Mouse (Mus musculus) liver, postnatal 0 days (tissue): ENCODE data around the gene Tnip1. TPM values are rescaled to one million over a fixed set of nuclear protein-coding genes. Genes with fewer than 3 reads are reported as not detected.

ENCODE experiments used
- ATAC-seq: fragments of 200-750 bp; cut with Nextera tagmentation; 2 replicates; pipeline ENCODE4 v1.8.0; 2017; ENCODE audit warnings: mild to moderate bottlenecking, moderate library complexity
- DNase-seq: peaks from one replicate; pipeline ENCODE4 v3.0.0-alpha.2; 2016
- H3K27ac ChIP-seq: fragments of 300-500 bp; sonication (generic); 2 replicates; pipeline ENCODE4 v1.5.1; 2014; ENCODE audit warnings: antibody characterized with exemption, moderate library complexity, mild to moderate bottlenecking, low read depth
- H3K27me3 ChIP-seq: fragments of 300-500 bp; sonication (generic); 2 replicates; pipeline ENCODE4 v1.6.1; 2014; ENCODE audit warnings: low read length, control low read depth, mixed read lengths; ENCODE audit not compliant: insufficient read depth
- H3K36me3 ChIP-seq: fragments of 300-500 bp; sonication (generic); replicated peaks from 2 replicates; pipeline ENCODE4 v1.6.1; 2014; ENCODE audit warnings: mild to moderate bottlenecking, control low read depth, low read length, moderate library complexity, mixed read lengths; ENCODE audit not compliant: insufficient read depth
- H3K4me1 ChIP-seq: fragments of 300-500 bp; sonication (generic); 2 replicates; pipeline ENCODE4 v1.6.1; 2014; ENCODE audit warnings: antibody characterized with exemption, mild to moderate bottlenecking, control low read depth; ENCODE audit not compliant: insufficient read depth
- H3K4me2 ChIP-seq: fragments of 300-500 bp; sonication (generic); 2 replicates; pipeline ENCODE4 v1.6.1; 2014; ENCODE audit warnings: low read depth, mild to moderate bottlenecking, low read length, moderate library complexity, mixed read lengths
- H3K4me3 ChIP-seq: fragments of 300-500 bp; sonication (generic); 2 replicates; pipeline ENCODE4 v1.5.1; 2014; ENCODE audit warnings: low read depth, low read length
- H3K9ac ChIP-seq: fragments of 300-500 bp; sonication (generic); replicated peaks from 2 replicates; pipeline ENCODE4 v1.6.1; 2014; ENCODE audit warnings: mild to moderate bottlenecking, moderate library complexity
- H3K9me3 ChIP-seq: fragments of 300-500 bp; sonication (generic); 2 replicates; pipeline ENCODE4 v1.6.1; 2016; ENCODE audit warnings: mild to moderate bottlenecking, control low read depth, low read length, mixed read lengths
- CTCF ChIP-seq: sonication (generic); IDR thresholded peaks from 2 replicates; pipeline ENCODE4 v1.5.1; 2016; ENCODE audit warnings: antibody characterized with exemption, low read depth
- EP300 ChIP-seq: IDR thresholded peaks from 2 replicates; pipeline ENCODE4 v1.6.1; 2016; ENCODE audit warnings: antibody characterized with exemption, low read depth, mild to moderate bottlenecking
- WGBS: fragments of 180-500 bp; shearing (Covaris S2); extraction: QIAGEN DNeasy Blood & Tissue Kit; methylation state at CpG from one replicate; pipeline ENCODE4 v1.1.7; 2014; ENCODE audit not compliant: insufficient replicate concordance; 5-methylcytosine and 5-hydroxymethylcytosine counted together
- polyA plus RNA-seq: library from polyadenylated mRNA; unstranded; fragments of >200 nt; fragmentation: Nextera tagmentation; extraction: Ambion mirVana; gene quantifications from 2 replicates; pipeline ENCODE4 v1.2.1, GENCODE M21; 2015

Tnip1 gene
- polyA plus RNA-seq, result 5.2 and 5.3 TPM in 2 replicates

- H3K4me3 ChIP-seq, result no peak within 1 kb of the TSS
- DNase-seq (no peak), ATAC-seq (no peak)
- H3K9ac ChIP-seq, result no peak within 1 kb of the TSS; the same call in 1 of the 2 replicates
- TF ChIP-seq CTCF (no peak), EP300 (no peak)
- no peaks in the 10 kb centered on the region for H3K9me3 ChIP-seq
- H3K4me2 ChIP-seq, result peak within 1 kb of the TSS; percentile 44
- no peak within 1 kb of the TSS for H3K27ac ChIP-seq
- H3K27me3 ChIP-seq, result no peaks in the 10 kb centered on the region
- WGBS, result 40% methylated on average over 6 of the region's 6 CpGs
- H3K36me3 ChIP-seq, result no peaks in the 10 kb centered on the region
- H3K4me1 ChIP-seq, result peaks cover 22% of the 10 kb centered on the region
Measured at GRCm38 (mm10) chr11:54962810-54963209, at the start of gene Tnip1. Gene Tnip1 (minus strand): TSS chr11:54962917.

GRCm38 (mm10) chr11:55011440-55011839 lies 48.7 kb upstream of the Tnip1 start:
- no peak for ATAC-seq
- H3K9me3 ChIP-seq, result no peaks in the 10 kb centered on the region
- no peaks in the 10 kb centered on the region for H3K27me3 ChIP-seq
- DNase-seq, result no peak
- H3K9ac ChIP-seq, result no peak overlapping the region
- H3K27ac ChIP-seq, result no peak overlapping the region
- WGBS, result 86% methylated on average over 3 of the region's 3 CpGs
- no peak for TF ChIP-seq EP300
- no peak for TF ChIP-seq CTCF
- no peak overlapping the region for H3K4me2 ChIP-seq
- peaks cover 14% of the 10 kb centered on the region for H3K4me1 ChIP-seq
- no peak overlapping the region for H3K4me3 ChIP-seq
- peaks cover 48% of the 10 kb centered on the region for H3K36me3 ChIP-seq

DNA sequence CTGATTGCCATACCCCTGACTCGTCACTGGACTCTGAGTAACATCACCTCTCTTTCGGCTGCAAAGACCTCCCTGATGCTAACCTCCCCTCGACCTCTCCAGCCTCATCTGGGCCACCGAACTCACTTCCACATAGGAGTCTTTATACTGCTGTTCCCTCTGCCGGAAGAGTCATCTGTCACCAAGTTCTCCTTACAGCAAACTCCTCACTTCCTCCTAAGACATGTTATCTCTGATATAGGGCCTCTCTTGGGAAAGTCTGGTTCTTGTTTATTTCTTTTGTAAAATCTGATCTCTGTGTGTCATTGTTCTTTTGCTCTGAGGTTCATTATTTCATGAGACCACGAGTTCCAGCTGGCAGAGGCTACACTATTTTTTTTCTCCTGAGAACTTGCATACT lies 45.5 kb upstream of the Tnip1 start:
- H3K4me3 ChIP-seq, result no peak overlapping the region
- 34% methylated on average over 6 of the region's 6 CpGs for WGBS
- ATAC-seq (no peak), DNase-seq (no peak)
- H3K27ac ChIP-seq, result no peak overlapping the region
- H3K9ac ChIP-seq, result no peak overlapping the region
- no peaks in the 10 kb centered on the region for H3K9me3 ChIP-seq
- no peaks in the 10 kb centered on the region for H3K27me3 ChIP-seq
- no peak for TF ChIP-seq CTCF
- TF ChIP-seq EP300, result no peak
- H3K36me3 ChIP-seq, result peaks cover 66% of the 10 kb centered on the region
- H3K4me2 ChIP-seq, result no peak overlapping the region
- peaks cover 3% of the 10 kb centered on the region; the same call in 1 of the 2 replicates for H3K4me1 ChIP-seq

DNA sequence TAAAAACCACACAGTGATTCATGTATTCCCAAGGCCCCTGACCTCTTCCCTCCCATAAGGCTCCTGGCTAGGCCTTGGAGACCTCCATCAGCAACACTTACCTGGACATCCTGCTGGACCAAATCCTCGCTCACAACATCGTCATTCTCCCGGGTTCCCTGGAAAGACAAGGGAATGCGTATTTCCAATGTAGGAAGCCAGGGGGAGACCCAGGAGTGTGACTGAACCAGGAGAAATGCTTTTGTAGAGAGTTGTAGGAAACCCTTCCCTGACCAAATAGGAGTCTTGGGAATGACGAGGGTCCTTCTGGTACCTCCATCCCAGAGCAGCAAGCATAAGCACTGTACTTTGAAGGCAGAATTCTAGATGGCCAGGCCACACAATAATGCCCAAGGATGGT lies 43.0 kb upstream of the Tnip1 start:
- H3K9me3 ChIP-seq, result peaks cover 4% of the 10 kb centered on the region; the same call in 1 of the 2 replicates
- no peak overlapping the region for H3K27ac ChIP-seq
- WGBS, result 81% methylated on average over 5 of the region's 5 CpGs
- peaks cover 65% of the 10 kb centered on the region for H3K36me3 ChIP-seq
- H3K4me2 ChIP-seq, result no peak overlapping the region
- H3K4me1 ChIP-seq, result no peaks in the 10 kb centered on the region; the same call in 1 of the 2 replicates
- no peak for DNase-seq
- H3K27me3 ChIP-seq, result no peaks in the 10 kb centered on the region
- no peak overlapping the region for H3K9ac ChIP-seq
- no peak overlapping the region for H3K4me3 ChIP-seq
- peak; percentile 16; the same call in 1 of the 2 replicates for TF ChIP-seq CTCF
- no peak for TF ChIP-seq EP300
- ATAC-seq, result no peak

- Histone ChIP-seq H3K4me1 (no peaks in the 10 kb centered on the region; the same call in 1 of the 2 replicates), H3K4me3 (no peak overlapping the region), H3K9me3 (peaks cover 4% of the 10 kb centered on the region; the same call in 1 of the 2 replicates), H3K27ac (no peak overlapping the region), H3K36me3 (peaks cover 64% of the 10 kb centered on the region), H3K27me3 (no peaks in the 10 kb centered on the region), H3K4me2 (no peak overlapping the region), H3K9ac (no peak overlapping the region)
- no peak for ATAC-seq
- TF ChIP-seq CTCF, result no peak
- TF ChIP-seq EP300, result no peak
- no peak for DNase-seq
- 61% methylated on average over 7 of the region's 7 CpGs for WGBS
Measured at GRCm38 (mm10) chr11:55004970-55005502, 42.3 kb upstream of the Tnip1 start.

GRCm38 (mm10) chr11:54998708-54999107 lies 36.0 kb upstream of the Tnip1 start:
- 56% methylated on average over 2 of the region's 2 CpGs for WGBS
- Histone ChIP-seq H3K9me3 (peaks cover 4% of the 10 kb centered on the region; the same call in 1 of the 2 replicates), H3K9ac (no peak overlapping the region), H3K4me2 (no peak overlapping the region), H3K27me3 (no peaks in the 10 kb centered on the region), H3K4me1 (no peaks in the 10 kb centered on the region), H3K36me3 (peaks cover 40% of the 10 kb centered on the region), H3K27ac (no peak overlapping the region), H3K4me3 (no peak overlapping the region)
- TF ChIP-seq CTCF (no peak), EP300 (no peak)
- ATAC-seq (no peak), DNase-seq (no peak)
